Mouse (Mus musculus) limb, embryonic 11.5 days (tissue): ENCODE measurements around the gene Gm21970. TPM values are rescaled to one million over a fixed set of nuclear protein-coding genes. Genes with fewer than 3 reads are reported as not detected.

Experiments used
- ATAC-seq: fragments of 200-750 bp; cut with Nextera tagmentation; 2 replicates; pipeline ENCODE4 v1.8.0; 2017; ENCODE audit warnings: low read depth; ENCODE audit not compliant: insufficient number of reproducible peaks, low FRiP score, low TSS enrichment
- DNase-seq: peaks from one replicate; pipeline ENCODE4 v3.0.0-alpha.2; 2015; ENCODE audit warnings: low spot score
- H3K27ac ChIP-seq: fragments of 300-500 bp; sonication (generic); replicated peaks from 2 replicates; pipeline ENCODE4 v1.5.1; 2014; ENCODE audit warnings: low read depth, mild to moderate bottlenecking, low read length
- H3K27me3 ChIP-seq: fragments of 300-500 bp; sonication (generic); 2 replicates; pipeline ENCODE4 v1.6.1; 2014; ENCODE audit warnings: mild to moderate bottlenecking, low read length, mixed read lengths; ENCODE audit not compliant: control insufficient read depth, insufficient read depth
- H3K36me3 ChIP-seq: fragments of 300-500 bp; sonication (generic); 2 replicates; pipeline ENCODE4 v1.6.1; 2014; ENCODE audit warnings: mild to moderate bottlenecking, low read length, moderate library complexity, mixed read lengths; ENCODE audit not compliant: control insufficient read depth, insufficient read depth
- H3K4me1 ChIP-seq: fragments of 300-500 bp; sonication (generic); 2 replicates; pipeline ENCODE4 v1.6.1; 2014; ENCODE audit warnings: low read length, mixed read lengths; ENCODE audit not compliant: control insufficient read depth, insufficient read depth
- H3K4me2 ChIP-seq: fragments of 300-500 bp; sonication (generic); 2 replicates; pipeline ENCODE4 v1.6.1; 2014; ENCODE audit warnings: low read depth, mild to moderate bottlenecking, moderate library complexity; ENCODE audit not compliant: severe bottlenecking
- H3K4me3 ChIP-seq: fragments of 300-500 bp; sonication (generic); 2 replicates; pipeline ENCODE4 v1.5.1; 2014; ENCODE audit warnings: low read depth, low read length
- H3K9ac ChIP-seq: fragments of 300-500 bp; sonication (generic); 2 replicates; pipeline ENCODE4 v1.6.1; 2014; ENCODE audit warnings: mild to moderate bottlenecking, low read length
- H3K9me3 ChIP-seq: fragments of 300-500 bp; sonication (generic); 2 replicates; pipeline ENCODE4 v1.6.1; 2016; ENCODE audit warnings: low read length; ENCODE audit not compliant: control insufficient read depth
- WGBS: fragments of 180-500 bp; shearing (Covaris S2); extraction: QIAGEN DNeasy Blood & Tissue Kit; methylation state at CpG from one replicate; pipeline ENCODE4 v1.1.7; 2014; 5-methylcytosine and 5-hydroxymethylcytosine counted together
- polyA plus RNA-seq: library from polyadenylated mRNA; unstranded; fragments of >200 nt; fragmentation: Nextera tagmentation; extraction: Ambion mirVana; gene quantifications from 2 replicates; pipeline ENCODE4 v1.2.1, GENCODE M21; 2014

Gm21970 gene
- polyA plus RNA-seq, 1 experiment from 2014 or later = not detected

- Histone ChIP-seq H3K4me2 (no peak overlapping the region), H3K4me3 (no peak overlapping the region), H3K4me1 (peaks cover 3% of the 10 kb centered on the region; the same call in 1 of the 2 replicates), H3K27ac (no peak overlapping the region), H3K9me3 (no peaks in the 10 kb centered on the region), H3K9ac (no peak overlapping the region), H3K36me3 (no peaks in the 10 kb centered on the region; the same call in 1 of the 2 replicates), H3K27me3 (no peaks in the 10 kb centered on the region)
- ATAC-seq = no peak
- DNase-seq = no peak
- 59% methylated on average over 17 of the region's 17 CpGs for WGBS
These were observed 13.0 kb upstream of the Gm21970 start for GRCm38 (mm10) chr16:91378431-91378986.

DNA sequence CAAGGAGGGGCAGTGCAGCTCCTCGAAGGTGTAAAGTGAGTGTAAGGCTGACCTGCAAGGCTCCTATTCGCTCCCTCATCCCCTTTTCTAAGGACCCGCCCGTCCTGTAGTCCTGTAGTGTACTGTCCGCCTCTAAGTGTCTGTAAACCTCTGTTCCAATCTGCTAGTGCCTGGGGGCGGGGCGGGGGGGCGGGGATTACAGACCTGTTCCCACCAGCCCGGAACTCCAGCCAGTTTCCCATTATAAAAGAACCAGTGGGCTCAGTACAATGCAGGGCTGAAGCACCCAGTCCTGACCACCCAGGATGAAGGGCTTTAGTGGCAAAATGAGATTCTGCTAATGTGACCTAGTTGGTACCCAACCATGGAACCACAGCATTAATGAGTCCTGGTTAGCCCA is 12.5 kb upstream of the Gm21970 start:
- no peak overlapping the region for H3K4me2 ChIP-seq
- ATAC-seq = no peak
- H3K9ac ChIP-seq = no peak overlapping the region

DNA sequence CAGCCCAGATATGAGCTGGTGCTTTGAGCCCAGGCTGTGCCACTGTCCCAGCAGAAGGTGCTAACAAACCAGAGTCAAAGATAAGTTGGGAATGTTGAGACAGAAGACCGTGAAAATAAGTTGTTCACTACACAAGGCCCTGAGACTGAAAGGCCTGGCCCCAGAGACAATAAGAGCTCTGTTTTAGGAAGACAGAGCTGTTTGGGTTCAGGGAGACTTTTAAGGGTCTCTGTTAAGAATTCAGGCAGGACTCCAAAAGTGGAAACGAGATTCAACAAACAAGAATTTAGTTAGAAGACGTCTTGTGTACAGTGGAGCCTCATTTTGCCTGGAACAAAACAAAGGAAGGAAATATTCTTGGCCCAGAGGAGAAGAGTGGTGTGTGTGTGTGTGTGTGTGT is 12.1 kb upstream of the Gm21970 start:
- no peak overlapping the region for H3K9ac ChIP-seq
- no peak for ATAC-seq
- 77% methylated on average over 3 of the region's 3 CpGs for WGBS
- no peak for DNase-seq
- H3K27me3 ChIP-seq = no peaks in the 10 kb centered on the region
- H3K9me3 ChIP-seq = no peaks in the 10 kb centered on the region
- no peak overlapping the region for H3K4me2 ChIP-seq
- no peak overlapping the region for H3K27ac ChIP-seq
- H3K4me1 ChIP-seq = no peaks in the 10 kb centered on the region
- peaks cover 2% of the 10 kb centered on the region; the same call in 1 of the 2 replicates for H3K36me3 ChIP-seq
- no peak overlapping the region for H3K4me3 ChIP-seq

More for the DNA sequence above, 12.5 kb upstream of the Gm21970 start:
- WGBS = 43% methylated on average over 9 of the region's 9 CpGs
- Histone ChIP-seq H3K4me1 (no peaks in the 10 kb centered on the region), H3K4me3 (no peak overlapping the region), H3K36me3 (peaks cover 2% of the 10 kb centered on the region; the same call in 1 of the 2 replicates), H3K27ac (no peak overlapping the region), H3K9me3 (no peaks in the 10 kb centered on the region), H3K27me3 (no peaks in the 10 kb centered on the region)
- DNase-seq = no peak

GRCm38 (mm10) chr16:91380151-91380550 is 11.4 kb upstream of the Gm21970 start:
- Histone ChIP-seq H3K4me2 (no peak overlapping the region), H3K9ac (no peak overlapping the region), H3K36me3 (peaks cover 2% of the 10 kb centered on the region; the same call in 1 of the 2 replicates), H3K9me3 (no peaks in the 10 kb centered on the region), H3K4me3 (no peak overlapping the region), H3K4me1 (no peaks in the 10 kb centered on the region), H3K27ac (no peak overlapping the region), H3K27me3 (no peaks in the 10 kb centered on the region)
- ATAC-seq (no peak), DNase-seq (no peak)
- 81% methylated on average over 5 of the region's 5 CpGs for WGBS

- Histone ChIP-seq H3K27me3 (no peaks in the 10 kb centered on the region), H3K36me3 (peaks cover 2% of the 10 kb centered on the region; the same call in 1 of the 2 replicates), H3K4me3 (no peak overlapping the region), H3K9me3 (no peaks in the 10 kb centered on the region), H3K9ac (no peak overlapping the region), H3K4me1 (no peaks in the 10 kb centered on the region), H3K4me2 (no peak overlapping the region), H3K27ac (no peak overlapping the region)
- DNase-seq = no peak
- WGBS = 82% methylated on average over 4 of the region's 4 CpGs
- no peak for ATAC-seq
These were observed 9.9 kb upstream of the Gm21970 start for GRCm38 (mm10) chr16:91381606-91382005.

- no peak overlapping the region for H3K4me2 ChIP-seq
- DNase-seq = no peak
- peaks cover 2% of the 10 kb centered on the region; the same call in 1 of the 2 replicates for H3K36me3 ChIP-seq
- no peak overlapping the region for H3K9ac ChIP-seq
- no peaks in the 10 kb centered on the region for H3K27me3 ChIP-seq
- WGBS = 87% methylated on average over 9 of the region's 9 CpGs
- no peak overlapping the region for H3K4me3 ChIP-seq
- ATAC-seq = no peak
- H3K4me1 ChIP-seq = no peaks in the 10 kb centered on the region
- no peak overlapping the region for H3K27ac ChIP-seq
- H3K9me3 ChIP-seq = no peaks in the 10 kb centered on the region
These were observed 9.2 kb upstream of the Gm21970 start for GRCm38 (mm10) chr16:91382261-91382790.

DNA sequence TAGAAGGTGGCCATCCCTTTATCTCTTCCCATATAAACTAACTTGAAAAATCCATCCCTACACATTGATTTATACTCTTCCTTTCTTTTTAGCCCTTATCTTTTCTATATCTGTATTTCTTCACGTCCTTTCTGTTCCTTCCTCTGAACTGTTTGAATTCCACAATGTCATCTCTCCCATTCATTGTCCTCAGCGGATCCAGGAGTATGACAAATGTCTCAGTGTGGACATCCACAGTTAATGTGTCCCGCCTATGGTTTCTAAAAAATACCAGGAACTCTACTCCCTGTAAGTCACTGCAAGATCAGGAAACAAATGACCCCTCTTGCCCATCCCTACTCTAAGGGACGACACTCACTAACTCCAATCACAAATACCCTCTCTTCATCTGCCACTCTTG is 7.3 kb upstream of the Gm21970 start:
- H3K27ac ChIP-seq = no peak overlapping the region
- H3K4me3 ChIP-seq = no peak overlapping the region
- no peaks in the 10 kb centered on the region for H3K4me1 ChIP-seq
- H3K27me3 ChIP-seq = no peaks in the 10 kb centered on the region
- ATAC-seq (no peak), DNase-seq (no peak)
- H3K9ac ChIP-seq = no peak overlapping the region
- WGBS = 90% methylated on average over 4 of the region's 4 CpGs
- H3K36me3 ChIP-seq = peaks cover 9% of the 10 kb centered on the region; the same call in 1 of the 2 replicates
- no peak overlapping the region for H3K4me2 ChIP-seq
- no peaks in the 10 kb centered on the region for H3K9me3 ChIP-seq

DNA sequence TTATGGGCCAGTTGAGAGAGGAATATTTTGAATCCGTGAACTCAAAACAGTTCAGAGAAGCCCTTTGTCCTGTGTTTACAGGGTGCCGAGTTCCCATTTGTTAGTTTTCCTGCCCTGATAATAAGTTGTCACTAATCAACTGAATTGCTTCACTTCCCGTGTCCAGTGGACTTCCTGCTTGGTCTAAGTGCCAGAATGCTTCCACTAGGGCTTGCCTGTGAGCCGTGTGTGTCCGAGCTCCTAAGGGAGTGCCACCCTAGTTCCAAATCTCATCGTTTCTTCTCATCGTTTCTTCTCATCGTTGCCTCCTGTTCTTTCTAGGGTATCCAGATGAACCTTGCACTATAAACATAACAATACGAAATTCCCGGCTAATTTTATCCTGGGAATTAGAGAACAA is 5.9 kb upstream of the Gm21970 start:
- H3K27me3 ChIP-seq = no peaks in the 10 kb centered on the region
- no peak overlapping the region for H3K27ac ChIP-seq
- no peaks in the 10 kb centered on the region for H3K9me3 ChIP-seq
- ATAC-seq (no peak), DNase-seq (no peak)
- H3K4me2 ChIP-seq = no peak overlapping the region
- no peak overlapping the region for H3K9ac ChIP-seq
- peaks cover 12% of the 10 kb centered on the region; the same call in 1 of the 2 replicates for H3K36me3 ChIP-seq
- H3K4me1 ChIP-seq = no peaks in the 10 kb centered on the region
- no peak overlapping the region for H3K4me3 ChIP-seq
- 57% methylated on average over 10 of the region's 10 CpGs for WGBS
